Mouse (Mus musculus) Patski (cell line): ENCODE data around the gene Lekr1. TPM values are rescaled to one million over a fixed set of nuclear protein-coding genes. Genes with fewer than 3 reads are reported as not detected.
"Not testable (repeated sequence)": the region's sequence is repeated elsewhere in the genome, so short reads cannot be mapped to it uniquely, and the experiment has no call there.

Experiments used
- ATAC-seq: fragments of 100-300 bp; one replicate; pipeline ENCODE4 v1.8.0; 2021
- CTCF ChIA-PET: fragments of 350-600 bp; sonication (Branson Sonifier 250); formaldehyde crosslinking; loops from one replicate; lab custom pipeline; 2022; ENCODE audit warnings: inconsistent platforms; lab: Charles Lee
- POLR2A ChIA-PET: fragments of 350-600 bp; sonication (Branson Sonifier 250); formaldehyde crosslinking; loops from one replicate; lab custom pipeline; 2022; ENCODE audit warnings: antibody characterized with exemption, inconsistent platforms; lab: Charles Lee
- DNase-seq: peaks from one replicate; pipeline ENCODE4 v3.0.0-alpha.2; 2011; ENCODE audit warnings: low read depth, low spot score
- H3K27me3 ChIP-seq: fragments of 371-371 bp; one replicate; pipeline ENCODE4 v1.5.1; 2021
- CTCF ChIP-seq: fragments of 100-300 bp; IDR thresholded peaks from one replicate; pipeline ENCODE4 v1.5.1; 2021
- in situ Hi-C: fragments of 300-500 bp; cut with MboI; formaldehyde crosslinking; loops from 3 replicates; pipeline ENCODE4 v1.11.1; 2018; ENCODE audit warnings: low pct_unique_long_range_greater_than_20kb, mixed read lengths
- polyA plus RNA-seq: library from polyadenylated mRNA; unstranded; gene quantifications from one replicate; pipeline ENCODE4 v1.2.3, GENCODE M21; 2021

The Lekr1 gene
- polyA plus RNA-seq, 1 experiment from 2014 or later, result 10.0 TPM

DNA sequence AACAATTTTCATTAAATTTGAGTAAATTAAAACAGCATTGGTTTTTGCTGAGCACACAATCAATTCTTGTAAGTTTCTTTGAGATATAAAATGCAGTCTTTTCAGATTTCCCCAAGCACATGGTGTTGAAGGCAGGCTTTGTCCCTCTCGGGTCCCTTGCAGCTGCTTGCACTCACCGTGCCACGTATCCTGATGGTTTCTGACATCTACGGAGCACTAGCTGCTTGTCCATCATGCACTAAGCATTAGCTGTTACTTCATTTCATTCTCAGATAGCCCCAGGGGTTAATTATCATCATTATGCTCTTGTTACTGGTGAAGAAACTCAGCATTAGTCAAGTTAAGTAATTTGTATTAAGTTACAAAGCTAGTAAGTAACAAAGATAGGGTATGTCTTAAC lies 78.9 kb downstream of the Lekr1 start:
- in situ Hi-C loops, result no loop called here

DNA sequence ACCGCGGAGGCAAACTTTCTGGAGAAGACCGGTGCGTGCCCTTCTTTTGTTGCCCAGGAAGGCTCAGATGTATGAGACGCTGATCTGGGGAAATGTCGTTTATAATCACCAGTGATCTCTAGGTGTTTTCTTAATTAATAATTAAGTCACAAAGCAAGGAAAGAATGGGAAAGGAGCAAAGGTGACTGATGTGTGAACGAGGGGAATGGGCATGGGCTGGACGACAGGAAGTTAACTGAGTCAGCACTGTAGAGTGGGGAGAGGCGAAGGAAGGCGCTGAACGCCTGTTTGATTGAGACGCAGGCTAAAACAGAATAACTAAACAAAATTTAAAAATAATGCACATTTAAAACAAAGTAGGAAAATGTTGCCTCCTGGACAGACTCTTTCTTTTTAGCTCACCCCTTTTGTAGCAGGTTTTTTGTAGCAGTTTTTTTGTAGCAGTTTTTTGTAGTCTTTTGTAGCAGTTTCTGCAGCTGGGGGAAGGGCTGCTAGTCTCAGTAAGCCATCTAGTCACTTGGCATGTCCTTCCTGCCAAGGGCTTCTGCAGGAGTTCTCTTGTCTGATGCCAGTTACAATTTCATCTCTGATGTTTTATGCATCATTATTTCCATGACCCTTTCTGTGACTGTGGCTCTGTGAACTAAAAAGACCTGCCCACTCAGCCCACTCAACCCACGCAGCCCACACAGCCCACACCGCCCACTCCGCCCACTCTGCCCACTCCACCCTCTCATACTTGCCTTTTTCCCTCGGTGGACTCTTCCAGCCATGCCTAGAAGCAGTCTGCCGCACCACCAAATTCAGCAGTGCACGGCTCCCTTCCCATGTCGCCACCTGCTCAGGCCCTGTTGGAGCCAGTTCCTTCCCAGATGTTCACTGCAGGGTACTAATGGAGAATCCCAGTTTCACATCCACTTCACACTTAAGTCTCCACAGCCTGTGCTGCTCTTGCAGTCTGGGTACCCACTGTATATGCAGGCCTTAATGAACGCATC lies 98.8 kb downstream of the Lekr1 start:
- POLR2A ChIA-PET, result no interaction called here
- TF ChIP-seq CTCF, result no peak
- CTCF ChIA-PET, result no interaction called here
- in situ Hi-C loops, result no loop called here
- ATAC-seq (no peak), DNase-seq (no peak)
- no peaks in the 10 kb centered on the region for H3K27me3 ChIP-seq

More for the DNA sequence above, 78.9 kb downstream of the Lekr1 start:
- H3K27me3 ChIP-seq, result no peaks in the 10 kb centered on the region
- POLR2A ChIA-PET, result no interaction called here
- TF ChIP-seq CTCF, result no peak
- CTCF ChIA-PET, result interaction anchor here (0.9 to 2.2 kb wide), 3 partner anchors 10 to 42 kb away, joined by 3 to 8 read pairs (median 7); no protein-coding TSS in a partner anchor
- DNase-seq (no peak), ATAC-seq (no peak)

- DNase-seq (no peak), ATAC-seq (no peak)
- ChIA-PET CTCF (interaction anchor here (1.5 kb wide), 1 partner anchor 20 kb away, joined by 5 read pairs; no protein-coding TSS in a partner anchor), POLR2A (interaction anchor here (1.0 kb wide), 1 partner anchor 15 kb away, joined by 3 read pairs; no protein-coding TSS in a partner anchor)
- in situ Hi-C loops, result no loop called here
- no peak for TF ChIP-seq CTCF
- H3K27me3 ChIP-seq, result no peaks in the 10 kb centered on the region
Measured at GRCm38 (mm10) chr3:65766387-65766786, 100.4 kb downstream of the Lekr1 start.

GRCm38 (mm10) chr3:65767202-65767862 lies 101.3 kb downstream of the Lekr1 start:
- in situ Hi-C loops, result no loop called here
- DNase-seq (no peak), ATAC-seq (no peak)
- POLR2A ChIA-PET, result interaction anchor here (0.6 to 1.0 kb wide), 2 partner anchors 14 to 892 kb away, joined by 3 read pairs; no protein-coding TSS in a partner anchor
- TF ChIP-seq CTCF, result no peak
- CTCF ChIA-PET, result interaction anchor here (0.9 to 1.5 kb wide), 4 partner anchors 11 to 46 kb away, joined by 3 to 5 read pairs (median 4); no protein-coding TSS in a partner anchor
- H3K27me3 ChIP-seq, result no peaks in the 10 kb centered on the region

DNA sequence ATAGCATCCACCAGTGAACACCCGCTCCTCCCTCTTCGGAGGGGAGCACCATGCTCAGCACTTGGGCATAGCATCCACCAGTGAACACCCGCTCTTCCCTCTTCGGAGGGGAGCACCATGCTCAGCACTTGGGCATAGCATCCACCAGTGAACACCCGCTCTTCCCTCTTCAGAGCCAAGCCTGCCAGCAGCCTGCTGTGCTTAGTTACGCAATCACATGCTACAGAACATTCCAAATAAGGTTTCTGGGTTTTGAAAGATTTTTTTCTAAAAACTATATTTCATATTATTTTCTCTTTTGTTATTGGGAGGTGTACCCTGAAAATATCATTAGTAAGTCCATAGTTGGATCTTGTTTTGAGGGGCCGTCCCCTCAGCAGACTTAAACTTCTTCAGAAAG lies 103.6 kb downstream of the Lekr1 start:
- POLR2A ChIA-PET, DNase-seq, CTCF ChIA-PET, in situ Hi-C loops, ATAC-seq, H3K27me3 ChIP-seq: not testable (repeated sequence)

DNA sequence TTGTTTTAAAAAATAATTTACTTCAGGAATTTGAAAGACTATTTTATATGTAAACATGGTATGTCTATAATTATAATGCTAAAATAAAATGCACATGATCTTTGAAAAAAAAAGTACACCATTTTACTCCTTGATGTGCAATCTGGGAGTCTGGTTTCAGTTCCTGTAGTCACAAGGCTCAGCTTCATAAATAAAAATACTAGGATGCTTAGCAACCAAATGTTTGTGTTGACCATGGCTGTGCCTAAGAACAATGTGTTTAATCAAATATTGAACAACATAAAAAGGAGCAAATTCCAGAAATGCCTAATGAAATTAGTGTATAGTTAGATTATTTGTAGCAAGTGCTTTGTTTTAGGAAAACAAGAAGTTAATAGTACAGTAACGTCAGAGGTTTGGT lies 107.9 kb downstream of the Lekr1 start:
- CTCF ChIA-PET, result no interaction called here
- DNase-seq, result no peak
- no peak for ATAC-seq
- TF ChIP-seq CTCF, result no peak
- no peaks in the 10 kb centered on the region for H3K27me3 ChIP-seq
- in situ Hi-C loops, result no loop called here
- POLR2A ChIA-PET, result no interaction called here

- ChIA-PET CTCF (interaction anchor here (1.4 to 1.8 kb wide), 2 partner anchors 11 to 17 kb away, joined by 4 read pairs; no protein-coding TSS in a partner anchor), POLR2A (interaction anchor here (0.6 kb wide), 1 partner anchor 74 kb away, joined by 3 read pairs; no protein-coding TSS in a partner anchor)
- no peak for TF ChIP-seq CTCF
- in situ Hi-C loops, result no loop called here
- ATAC-seq (no peak), DNase-seq (no peak)
- H3K27me3 ChIP-seq, result no peaks in the 10 kb centered on the region
Measured at GRCm38 (mm10) chr3:65775096-65775495, 109.1 kb downstream of the Lekr1 start.

- no peak for ATAC-seq
- TF ChIP-seq CTCF, result no peak
- no peaks in the 10 kb centered on the region for H3K27me3 ChIP-seq
- in situ Hi-C loops, result no loop called here
- ChIA-PET CTCF (interaction anchor here (1.0 kb wide), 1 partner anchor 9 kb away, joined by 3 read pairs; no protein-coding TSS in a partner anchor), POLR2A (interaction anchor here (1.2 kb wide), 1 partner anchor 16 kb away, joined by 3 read pairs; no protein-coding TSS in a partner anchor)
- no peak for DNase-seq
Measured at GRCm38 (mm10) chr3:65782246-65782645, 116.2 kb downstream of the Lekr1 start.

DNA sequence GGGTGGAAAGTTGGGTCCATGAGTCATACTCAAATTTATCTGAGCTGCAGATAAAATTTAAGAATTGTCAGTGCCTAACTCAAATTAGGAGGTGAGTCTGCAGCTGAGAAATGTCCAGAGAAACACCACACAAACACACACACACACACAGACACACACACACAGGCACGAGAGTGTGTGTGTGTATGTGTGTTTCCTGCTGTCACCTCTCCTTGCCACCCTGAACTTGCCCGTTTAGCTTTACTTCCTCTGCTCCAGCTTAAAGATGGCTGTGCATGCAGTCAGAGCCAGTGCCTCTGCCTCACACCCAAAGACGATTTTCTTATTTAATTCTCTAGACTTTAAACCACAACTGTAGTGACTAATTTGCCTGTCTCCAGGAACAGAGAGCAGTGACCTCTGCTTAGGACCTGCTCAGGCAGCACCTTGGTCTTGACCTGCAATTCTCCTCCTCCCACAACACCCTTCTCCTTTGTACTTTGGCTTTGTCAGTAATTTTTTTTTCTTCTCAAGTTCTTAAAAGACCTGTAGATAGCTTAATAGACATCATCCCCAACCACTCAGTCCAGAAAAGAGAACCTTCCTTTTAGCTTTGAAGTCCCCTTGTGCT lies 124.2 kb downstream of the Lekr1 start:
- ChIA-PET POLR2A (interaction anchor here (0.6 kb wide), 1 partner anchor 10 kb away, joined by 3 read pairs; no protein-coding TSS in a partner anchor), CTCF (interaction anchor here (0.9 to 1.9 kb wide), 3 partner anchors 8 to 19 kb away, joined by 3 to 6 read pairs (median 3); no protein-coding TSS in a partner anchor)
- no peak for TF ChIP-seq CTCF
- no peak for DNase-seq
- in situ Hi-C loops, result no loop called here
- no peak for ATAC-seq
- H3K27me3 ChIP-seq, result peaks cover 4% of the 10 kb centered on the region

DNA sequence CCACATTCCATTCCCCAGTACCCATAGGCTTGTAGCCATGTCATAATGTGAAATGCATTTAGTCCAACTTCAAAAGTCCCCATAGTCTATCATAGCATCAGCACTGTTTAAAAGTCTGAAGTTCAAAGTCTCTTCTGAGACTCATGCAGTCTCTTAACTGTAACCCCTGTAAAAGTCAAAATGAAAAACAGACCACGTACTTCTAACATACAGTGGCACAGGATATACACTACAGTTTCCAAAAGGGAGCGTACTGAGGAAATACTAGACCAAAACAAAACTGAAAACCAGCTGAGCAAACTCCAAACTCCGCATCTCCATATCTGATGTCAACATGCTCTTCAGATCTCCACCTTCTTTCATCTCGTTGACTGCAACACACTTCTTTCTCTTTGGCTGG lies 127.5 kb downstream of the Lekr1 start:
- no peak for TF ChIP-seq CTCF
- ATAC-seq, result no peak
- ChIA-PET CTCF (interaction anchor here (1.1 to 1.6 kb wide), 3 partner anchors 8 to 19 kb away, joined by 3 to 5 read pairs (median 4); no protein-coding TSS in a partner anchor), POLR2A (no interaction called here)
- no peaks in the 10 kb centered on the region for H3K27me3 ChIP-seq
- DNase-seq, result no peak
- in situ Hi-C loops, result no loop called here
